Mouse (Mus musculus): ENCODE data around the gene Mmp25. TPM values are rescaled to one million over a fixed set of nuclear protein-coding genes. Genes with fewer than 3 reads are reported as not detected.

The Mmp25 gene
- polyA plus RNA-seq, 1 experiment from 2014 or later, result 0.61 TPM

DNA sequence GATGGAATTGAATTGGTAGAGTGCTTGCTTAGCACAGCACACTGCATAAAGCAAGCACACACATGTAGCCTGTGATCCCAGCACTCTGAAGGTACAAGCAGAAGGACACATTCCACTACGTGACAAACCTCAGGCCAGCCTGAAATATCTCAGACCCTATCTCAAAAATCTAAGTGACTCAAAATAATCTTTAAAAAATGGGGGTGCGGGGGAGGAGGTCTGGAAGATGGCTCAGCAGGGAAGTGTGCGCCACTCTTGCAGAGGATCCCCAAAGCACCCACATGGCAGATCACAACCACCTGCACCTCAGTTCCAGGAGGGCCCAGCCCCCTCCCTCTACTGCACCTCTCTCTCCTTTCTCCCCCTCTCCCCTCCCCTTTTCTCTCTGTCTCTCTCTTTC lies 26.4 kb upstream of the Mmp25 start:
- WGBS, result 88% methylated on average over 3 of the region's 3 CpGs
- Histone ChIP-seq H3K9me3 (ENCODE audit: control insufficient read depth, low read length) (no peaks in the 10 kb centered on the region), H3K36me3 (ENCODE audit: control insufficient read depth, insufficient read depth, low read length) (no peaks in the 10 kb centered on the region; the same call in 1 of the 2 replicates), H3K4me3 (ENCODE audit: low read depth, low read length) (no peak overlapping the region), H3K27ac (ENCODE audit: low read depth, low read length) (no peak overlapping the region), H3K27me3 (ENCODE audit: control insufficient read depth, insufficient read depth, low read length) (peaks cover 18% of the 10 kb centered on the region), H3K4me1 (ENCODE audit: control insufficient read depth, insufficient read depth, low read length) (peaks cover 15% of the 10 kb centered on the region), H3K9ac (ENCODE audit: low read length) (no peak overlapping the region), H3K4me2 (no peak overlapping the region)
- no peak for ATAC-seq (ENCODE audit: low FRiP score)
- DNase-seq (ENCODE audit: low spot score, missing footprints), result no peak

DNA sequence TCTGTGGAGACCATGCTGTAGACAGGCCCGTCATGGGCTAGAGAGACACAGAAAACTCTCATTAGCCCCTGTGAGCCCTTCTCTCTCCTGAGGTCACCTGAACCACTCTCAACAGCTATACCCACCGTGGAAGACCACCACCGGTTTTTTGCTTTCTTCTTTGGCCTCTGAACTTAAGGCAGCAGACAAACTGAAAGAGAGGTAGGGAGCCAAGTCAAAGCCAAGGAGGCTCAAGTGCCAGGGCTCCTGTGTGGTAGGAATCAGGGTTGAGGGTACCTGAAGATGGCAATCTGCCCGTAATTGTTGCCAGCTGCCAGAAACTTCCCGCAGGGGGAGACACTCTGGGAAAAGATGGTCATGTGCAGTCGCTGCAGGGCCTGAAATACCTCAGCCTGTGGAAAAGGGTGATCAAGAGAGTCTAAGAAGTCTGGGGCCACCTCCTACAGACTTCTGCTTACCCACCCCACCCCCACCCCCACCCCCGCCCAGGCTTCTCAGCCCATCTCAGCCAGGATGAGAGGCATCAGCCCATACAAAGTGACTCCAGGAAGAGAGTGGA lies 25.5 kb upstream of the Mmp25 start:
- 89% methylated on average over 7 of the region's 7 CpGs for WGBS
- peaks cover 9% of the 10 kb centered on the region for H3K27me3 ChIP-seq (ENCODE audit: control insufficient read depth, insufficient read depth, low read length)
- H3K4me2 ChIP-seq, result no peak overlapping the region
- no peak overlapping the region for H3K9ac ChIP-seq (ENCODE audit: low read length)
- H3K36me3 ChIP-seq (ENCODE audit: control insufficient read depth, insufficient read depth, low read length), result no peaks in the 10 kb centered on the region; the same call in 1 of the 2 replicates
- H3K9me3 ChIP-seq (ENCODE audit: control insufficient read depth, low read length), result no peaks in the 10 kb centered on the region
- no peak overlapping the region for H3K4me3 ChIP-seq (ENCODE audit: low read depth, low read length)
- ATAC-seq (ENCODE audit: low FRiP score) (no peak), DNase-seq (ENCODE audit: low spot score, missing footprints) (no peak)
- H3K4me1 ChIP-seq (ENCODE audit: control insufficient read depth, insufficient read depth, low read length), result peaks cover 8% of the 10 kb centered on the region
- H3K27ac ChIP-seq (ENCODE audit: low read depth, low read length), result no peak overlapping the region

DNA sequence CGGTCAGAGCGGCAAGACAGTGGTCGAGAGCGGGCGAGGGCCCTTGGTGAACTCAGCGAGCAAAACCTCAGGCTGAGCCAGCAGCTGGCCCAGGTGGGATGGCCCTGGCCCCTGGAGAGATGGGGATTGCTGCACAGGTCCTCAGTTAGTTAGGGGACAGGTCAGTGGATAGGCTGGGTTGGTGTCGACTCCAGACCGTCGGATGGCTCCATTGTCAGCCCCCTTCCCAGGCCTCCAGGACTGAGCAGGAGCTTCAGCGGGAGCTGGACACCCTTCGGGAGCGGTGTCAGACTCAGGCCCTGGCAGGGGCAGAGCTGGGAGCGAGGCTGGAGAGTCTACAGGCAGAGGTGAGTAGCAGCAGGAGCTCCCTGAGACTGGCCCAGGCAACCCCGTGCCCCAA lies 20.4 kb upstream of the Mmp25 start:
- H3K4me3 ChIP-seq (ENCODE audit: low read depth, low read length), result no peak overlapping the region
- H3K4me1 ChIP-seq (ENCODE audit: control insufficient read depth, insufficient read depth, low read length), result no peaks in the 10 kb centered on the region
- H3K27ac ChIP-seq (ENCODE audit: low read depth, low read length), result no peak overlapping the region
- H3K27me3 ChIP-seq (ENCODE audit: control insufficient read depth, insufficient read depth, low read length), result peaks cover 14% of the 10 kb centered on the region
- no peaks in the 10 kb centered on the region for H3K9me3 ChIP-seq (ENCODE audit: control insufficient read depth, low read length)
- no peak overlapping the region for H3K4me2 ChIP-seq
- H3K36me3 ChIP-seq (ENCODE audit: control insufficient read depth, insufficient read depth, low read length), result no peaks in the 10 kb centered on the region; the same call in 1 of the 2 replicates
- no peak for DNase-seq (ENCODE audit: low spot score, missing footprints)
- WGBS, result 78% methylated on average over 14 of the region's 14 CpGs
- no peak for ATAC-seq (ENCODE audit: low FRiP score)
- no peak overlapping the region for H3K9ac ChIP-seq (ENCODE audit: low read length)

DNA sequence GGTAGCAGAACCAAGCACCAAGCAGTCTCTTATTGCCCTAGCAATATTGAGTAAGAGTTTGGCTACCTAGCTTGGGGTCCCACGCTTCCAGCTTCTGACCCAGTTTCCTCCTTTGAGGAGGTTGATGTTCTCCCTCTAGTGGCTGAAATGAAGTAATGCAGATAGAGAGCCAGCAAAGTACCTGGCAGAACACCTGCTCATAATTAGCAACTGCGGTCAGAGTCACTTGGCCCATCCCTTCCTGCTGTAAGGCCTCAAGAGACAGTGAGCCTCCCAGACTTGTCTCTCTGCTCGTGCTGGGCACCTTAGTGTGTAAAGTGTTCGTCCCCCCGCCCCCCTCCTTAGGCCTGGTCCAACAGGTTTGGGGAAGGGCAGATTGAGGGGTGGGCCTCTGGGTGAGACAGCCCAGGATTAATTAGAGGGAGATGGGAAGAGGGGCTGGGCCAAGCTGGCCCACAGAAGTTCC lies 19.5 kb upstream of the Mmp25 start:
- WGBS, result 18% methylated on average over 5 of the region's 5 CpGs
- ATAC-seq (ENCODE audit: low FRiP score) (peak; percentile 45), DNase-seq (ENCODE audit: low spot score, missing footprints) (peak; percentile 85)
- Histone ChIP-seq H3K4me3 (ENCODE audit: low read depth, low read length) (no peak overlapping the region), H3K4me2 (no peak overlapping the region), H3K27me3 (ENCODE audit: control insufficient read depth, insufficient read depth, low read length) (peaks cover 23% of the 10 kb centered on the region), H3K4me1 (ENCODE audit: control insufficient read depth, insufficient read depth, low read length) (no peaks in the 10 kb centered on the region), H3K9ac (ENCODE audit: low read length) (no peak overlapping the region), H3K27ac (ENCODE audit: low read depth, low read length) (no peak overlapping the region), H3K9me3 (ENCODE audit: control insufficient read depth, low read length) (no peaks in the 10 kb centered on the region), H3K36me3 (ENCODE audit: control insufficient read depth, insufficient read depth, low read length) (no peaks in the 10 kb centered on the region; the same call in 1 of the 2 replicates)

DNA sequence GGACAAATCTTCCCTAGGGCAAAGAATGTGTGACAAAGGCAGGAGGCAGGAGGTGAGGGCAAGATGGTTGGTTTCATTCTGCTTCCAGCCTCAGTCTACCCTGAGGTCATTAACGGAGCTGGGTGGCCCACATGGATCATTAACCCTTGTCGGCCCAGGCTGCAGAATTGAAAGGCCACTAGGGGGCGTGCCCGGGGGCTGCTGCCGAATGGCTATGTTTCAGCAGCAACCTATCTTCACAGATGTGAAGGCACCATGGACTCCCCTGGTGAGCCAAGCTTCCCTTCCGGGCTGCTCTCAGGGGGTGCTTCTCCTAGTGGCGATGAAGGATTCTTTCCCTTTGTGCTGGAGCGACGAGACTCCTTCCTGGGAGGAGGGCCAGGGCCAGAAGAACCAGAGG lies 16.4 kb upstream of the Mmp25 start:
- Histone ChIP-seq H3K9ac (ENCODE audit: low read length) (no peak overlapping the region), H3K36me3 (ENCODE audit: control insufficient read depth, insufficient read depth, low read length) (no peaks in the 10 kb centered on the region), H3K27me3 (ENCODE audit: control insufficient read depth, insufficient read depth, low read length) (peaks cover 24% of the 10 kb centered on the region), H3K4me1 (ENCODE audit: control insufficient read depth, insufficient read depth, low read length) (no peaks in the 10 kb centered on the region), H3K4me3 (ENCODE audit: low read depth, low read length) (no peak overlapping the region), H3K27ac (ENCODE audit: low read depth, low read length) (no peak overlapping the region), H3K9me3 (ENCODE audit: control insufficient read depth, low read length) (no peaks in the 10 kb centered on the region), H3K4me2 (no peak overlapping the region)
- WGBS, result 2% methylated on average over 9 of the region's 9 CpGs
- ATAC-seq (ENCODE audit: low FRiP score), result no peak
- peak; percentile 87 for DNase-seq (ENCODE audit: low spot score, missing footprints)

DNA sequence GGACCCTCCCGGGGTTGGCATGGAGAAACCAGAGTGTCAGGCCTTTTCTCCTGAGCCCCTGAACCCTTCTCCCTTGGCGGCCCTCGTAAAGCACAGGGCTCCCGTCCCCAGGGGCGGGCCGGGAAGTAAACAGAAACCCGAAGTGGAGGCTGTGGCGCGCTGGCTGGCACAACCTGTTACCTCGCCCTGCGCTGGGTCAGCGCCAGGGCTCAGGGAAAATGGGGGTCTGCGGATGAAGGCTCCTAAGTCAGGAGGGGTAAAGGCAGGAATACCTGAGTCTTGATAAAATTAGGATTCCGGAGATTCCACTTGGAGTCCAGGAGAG lies 15.8 kb upstream of the Mmp25 start:
- H3K27me3 ChIP-seq (ENCODE audit: control insufficient read depth, insufficient read depth, low read length), result peaks cover 24% of the 10 kb centered on the region
- no peak overlapping the region for H3K9ac ChIP-seq (ENCODE audit: low read length)
- H3K9me3 ChIP-seq (ENCODE audit: control insufficient read depth, low read length), result no peaks in the 10 kb centered on the region
- DNase-seq (ENCODE audit: low spot score, missing footprints), result no peak
- WGBS, result 6% methylated on average over 14 of the region's 14 CpGs
- H3K36me3 ChIP-seq (ENCODE audit: control insufficient read depth, insufficient read depth, low read length), result no peaks in the 10 kb centered on the region
- no peak for ATAC-seq (ENCODE audit: low FRiP score)
- no peak overlapping the region for H3K27ac ChIP-seq (ENCODE audit: low read depth, low read length)
- H3K4me2 ChIP-seq, result no peak overlapping the region
- no peak overlapping the region for H3K4me3 ChIP-seq (ENCODE audit: low read depth, low read length)
- H3K4me1 ChIP-seq (ENCODE audit: control insufficient read depth, insufficient read depth, low read length), result no peaks in the 10 kb centered on the region

DNA sequence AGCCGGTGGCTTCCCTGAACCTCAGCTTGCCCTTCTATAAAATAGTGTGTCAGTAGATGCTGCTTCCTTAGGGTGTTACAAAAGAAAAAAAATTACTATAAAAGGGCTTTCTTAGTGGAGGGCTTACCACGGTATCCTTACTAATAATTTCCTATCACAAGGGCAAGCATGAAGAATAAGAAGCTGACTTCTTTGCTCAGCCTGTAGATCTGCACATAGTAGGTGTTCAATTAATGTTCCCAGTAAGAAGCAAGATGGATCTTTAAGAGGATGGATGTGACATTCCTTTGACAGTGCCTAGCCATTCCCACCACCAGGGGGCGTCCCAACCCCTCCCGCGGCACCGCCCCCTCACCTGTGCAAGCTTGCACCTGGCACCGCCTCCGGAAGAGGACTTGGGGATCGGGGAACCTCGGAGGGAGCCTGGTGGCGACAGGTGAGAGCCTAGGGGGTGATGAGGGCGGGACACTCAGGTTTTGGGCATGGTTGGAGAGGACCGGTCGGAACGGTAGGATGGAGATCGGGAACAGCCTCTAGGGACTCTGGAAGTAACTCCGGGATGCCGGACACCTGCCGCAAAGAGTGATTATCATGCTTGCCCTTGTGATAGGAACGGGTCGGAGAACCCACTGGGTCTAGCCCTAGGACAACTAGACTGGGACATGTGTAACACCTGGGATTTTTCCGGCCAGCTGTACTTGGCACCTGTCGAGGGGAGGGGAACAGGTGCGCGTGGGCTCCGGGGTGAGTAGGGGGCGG lies 15.2 kb upstream of the Mmp25 start, which contains the start of gene Bicdl2:
Gene Bicdl2 (plus strand): TSS at position 390 of the 759 bp plus-strand sequence.
- Histone ChIP-seq H3K4me2 (no peak within 1 kb of the TSS), H3K4me3 (ENCODE audit: low read depth, low read length) (no peak within 1 kb of the TSS), H3K9ac (ENCODE audit: low read length) (no peak within 1 kb of the TSS), H3K36me3 (ENCODE audit: control insufficient read depth, insufficient read depth, low read length) (no peaks in the 10 kb centered on the region), H3K27ac (ENCODE audit: low read depth, low read length) (no peak within 1 kb of the TSS), H3K4me1 (ENCODE audit: control insufficient read depth, insufficient read depth, low read length) (no peaks in the 10 kb centered on the region), H3K27me3 (ENCODE audit: control insufficient read depth, insufficient read depth, low read length) (peaks cover 24% of the 10 kb centered on the region), H3K9me3 (ENCODE audit: control insufficient read depth, low read length) (no peaks in the 10 kb centered on the region)
- ATAC-seq (ENCODE audit: low FRiP score) (no peak), DNase-seq (ENCODE audit: low spot score, missing footprints) (no peak)
- 8% methylated on average over 27 of the region's 27 CpGs for WGBS

DNA sequence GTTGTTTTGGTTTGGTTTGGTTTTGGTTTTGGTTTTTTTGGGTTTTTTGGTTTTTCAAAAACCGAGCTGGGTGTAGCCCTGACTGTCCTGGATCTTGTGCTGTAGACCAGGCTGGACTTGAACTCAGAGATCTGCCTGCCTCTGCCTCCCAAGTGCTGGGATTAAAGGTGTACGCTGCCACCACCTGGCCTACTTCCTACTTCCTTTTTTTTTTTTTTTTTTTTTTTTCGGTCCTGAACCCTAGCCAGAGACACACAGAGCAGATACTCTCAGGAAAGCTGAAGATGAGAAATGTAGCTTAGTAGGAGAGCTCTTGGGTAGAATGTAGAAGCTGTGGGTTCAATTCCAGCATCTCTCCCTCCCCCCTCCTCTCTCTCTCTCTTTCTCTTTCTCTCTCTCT lies 13.4 kb upstream of the Mmp25 start:
- DNase-seq (ENCODE audit: low spot score, missing footprints), result no peak
- Histone ChIP-seq H3K4me3 (ENCODE audit: low read depth, low read length) (no peak overlapping the region), H3K27me3 (ENCODE audit: control insufficient read depth, insufficient read depth, low read length) (peaks cover 24% of the 10 kb centered on the region), H3K36me3 (ENCODE audit: control insufficient read depth, insufficient read depth, low read length) (no peaks in the 10 kb centered on the region), H3K4me2 (no peak overlapping the region), H3K27ac (ENCODE audit: low read depth, low read length) (no peak overlapping the region), H3K4me1 (ENCODE audit: control insufficient read depth, insufficient read depth, low read length) (no peaks in the 10 kb centered on the region), H3K9me3 (ENCODE audit: control insufficient read depth, low read length) (no peaks in the 10 kb centered on the region), H3K9ac (ENCODE audit: low read length) (no peak overlapping the region)
- ATAC-seq (ENCODE audit: low FRiP score), result no peak
- WGBS, result 90% methylated on average over 3 of the region's 3 CpGs

DNA sequence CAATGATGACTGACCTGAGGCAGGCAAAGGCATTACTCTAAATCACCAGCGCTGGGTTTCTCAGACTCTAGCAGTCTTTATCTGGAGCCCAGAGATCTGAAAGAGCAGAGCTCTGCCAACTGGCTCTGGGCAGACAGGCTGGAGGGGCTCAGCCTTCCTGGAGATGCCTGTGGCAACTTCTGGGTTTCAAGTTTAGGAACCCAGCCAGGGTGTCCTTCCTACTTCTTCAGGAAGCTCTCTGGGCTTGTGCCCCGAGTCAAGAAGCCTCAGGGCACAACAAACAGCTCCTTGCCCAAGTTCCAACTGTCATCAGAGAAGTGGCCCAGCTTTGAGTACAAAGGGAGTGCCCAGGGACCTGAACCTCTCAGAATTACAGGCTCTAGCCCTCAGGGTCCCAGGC lies 9.3 kb upstream of the Mmp25 start:
- Histone ChIP-seq H3K4me3 (ENCODE audit: low read depth, low read length) (no peak overlapping the region), H3K27ac (ENCODE audit: low read depth, low read length) (no peak overlapping the region), H3K9me3 (ENCODE audit: control insufficient read depth, low read length) (no peaks in the 10 kb centered on the region), H3K9ac (ENCODE audit: low read length) (no peak overlapping the region), H3K4me2 (no peak overlapping the region), H3K36me3 (ENCODE audit: control insufficient read depth, insufficient read depth, low read length) (no peaks in the 10 kb centered on the region), H3K4me1 (ENCODE audit: control insufficient read depth, insufficient read depth, low read length) (no peaks in the 10 kb centered on the region), H3K27me3 (ENCODE audit: control insufficient read depth, insufficient read depth, low read length) (no peaks in the 10 kb centered on the region; the same call in 1 of the 2 replicates)
- 67% methylated on average over 2 of the region's 2 CpGs for WGBS
- ATAC-seq (ENCODE audit: low FRiP score), result no peak
- DNase-seq (ENCODE audit: low spot score, missing footprints), result no peak

Measured in midbrain, embryonic 11.5 days (tissue).